Mouse (Mus musculus) embryonic fibroblast, embryonic 13.5 days (primary cell): ENCODE data around the gene Taf3.

ENCODE experiments used
- CTCF ChIP-seq: IDR thresholded peaks from 2 replicates; pipeline ENCODE4 v1.5.1; 2011; ENCODE audit warnings: mild to moderate bottlenecking, control low read depth, low read length, moderate library complexity, borderline replicate concordance; ENCODE audit not compliant: insufficient read depth
- POLR2A ChIP-seq: IDR thresholded peaks from 2 replicates; pipeline ENCODE4 v1.6.1; 2011; ENCODE audit warnings: low read depth, mild to moderate bottlenecking, control low read depth, low read length, moderate library complexity

DNA sequence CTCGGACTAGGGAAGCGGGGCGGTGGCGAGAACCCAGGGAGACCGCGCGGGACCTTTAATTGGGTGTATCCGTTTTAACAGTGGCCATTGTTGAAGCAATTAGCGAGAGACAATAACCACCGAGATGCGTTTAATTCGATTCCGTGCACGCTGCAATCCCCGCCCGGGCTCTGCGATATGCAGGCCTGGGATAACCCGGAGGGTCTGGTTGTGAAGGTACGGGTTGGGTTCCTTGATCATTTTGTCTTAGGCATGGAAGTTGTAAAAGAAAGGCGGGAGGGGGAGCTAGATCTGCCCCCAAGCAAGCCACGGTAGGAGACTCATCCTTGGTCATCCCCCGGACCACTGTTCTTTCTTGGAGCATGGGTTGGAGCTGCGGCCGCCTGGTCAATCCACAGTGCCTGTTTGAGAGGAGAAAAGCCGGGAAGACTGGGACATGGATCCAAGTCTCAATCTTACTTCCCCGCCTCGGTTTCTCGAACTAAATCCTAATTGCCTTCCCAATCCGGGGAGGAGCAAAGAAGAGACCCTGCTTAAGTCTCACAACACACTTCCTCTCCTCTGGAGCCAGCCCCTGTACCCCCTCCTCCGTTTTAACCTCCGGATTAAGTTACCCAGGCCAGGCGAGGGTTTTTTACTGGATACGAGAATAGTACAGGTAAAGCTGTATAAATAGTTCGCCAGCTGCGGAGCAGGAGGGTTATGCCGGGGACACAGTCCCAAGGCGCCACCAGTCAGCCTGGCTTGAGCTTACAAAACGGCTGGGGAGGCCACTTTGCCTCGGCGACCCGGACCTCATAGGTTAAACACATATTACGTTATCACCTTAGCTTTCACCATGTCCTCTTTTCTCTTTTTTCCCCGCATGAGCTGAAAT, 165.2 kb downstream of the Taf3 start:
- TF ChIP-seq CTCF (no peak), POLR2A (no peak)
